Mouse (Mus musculus) lung, postnatal 0 days (tissue): Measurements from ENCODE around the gene Lifr. TPM values are rescaled to one million over a fixed set of nuclear protein-coding genes. Genes with fewer than 3 reads are reported as not detected.

Experiments
- ATAC-seq: fragments of 200-750 bp; cut with Nextera tagmentation; 2 replicates; pipeline ENCODE4 v1.8.0; 2017; ENCODE audit warnings: moderate library complexity
- DNase-seq: peaks from one replicate; pipeline ENCODE4 v3.0.0-alpha.2; 2016; ENCODE audit warnings: low spot score
- H3K27ac ChIP-seq: fragments of 300-500 bp; sonication (generic); 2 replicates; pipeline ENCODE4 v1.5.1; 2014; ENCODE audit warnings: antibody characterized with exemption, mild to moderate bottlenecking, low read length, mixed read lengths
- H3K27me3 ChIP-seq: fragments of 300-500 bp; sonication (generic); replicated peaks from 2 replicates; pipeline ENCODE4 v1.6.1; 2014; ENCODE audit warnings: low read length, mixed read lengths; ENCODE audit not compliant: insufficient read depth
- H3K36me3 ChIP-seq: fragments of 300-500 bp; sonication (generic); 2 replicates; pipeline ENCODE4 v1.6.1; 2014; ENCODE audit warnings: low read length, mixed read lengths; ENCODE audit not compliant: insufficient read depth
- H3K4me1 ChIP-seq: fragments of 300-500 bp; sonication (generic); 2 replicates; pipeline ENCODE4 v1.6.1; 2014; ENCODE audit warnings: antibody characterized with exemption, low read depth, low read length, mixed read lengths; ENCODE audit not compliant: insufficient read depth
- H3K4me2 ChIP-seq: fragments of 300-500 bp; sonication (generic); replicated peaks from 2 replicates; pipeline ENCODE4 v1.6.1; 2014; ENCODE audit warnings: low read depth, mild to moderate bottlenecking, low read length, moderate library complexity, mixed read lengths
- H3K4me3 ChIP-seq: fragments of 300-500 bp; sonication (generic); 2 replicates; pipeline ENCODE4 v1.5.1; 2014; ENCODE audit warnings: low read depth, low read length
- H3K9ac ChIP-seq: fragments of 300-500 bp; sonication (generic); replicated peaks from 2 replicates; pipeline ENCODE4 v1.6.1; 2014; ENCODE audit warnings: low read depth, mild to moderate bottlenecking
- H3K9me3 ChIP-seq: fragments of 300-500 bp; sonication (generic); 2 replicates; pipeline ENCODE4 v1.6.1; 2016; ENCODE audit warnings: low read length, mixed read lengths
- CTCF ChIP-seq: IDR thresholded peaks from 2 replicates; pipeline ENCODE4 v1.5.1; 2016; ENCODE audit warnings: antibody characterized with exemption, mild to moderate bottlenecking
- EP300 ChIP-seq: IDR thresholded peaks from 2 replicates; pipeline ENCODE4 v1.6.1; 2016; ENCODE audit warnings: antibody characterized with exemption, mild to moderate bottlenecking, control low read depth
- WGBS: fragments of 180-500 bp; shearing (Covaris S2); extraction: QIAGEN DNeasy Blood & Tissue Kit; methylation state at CpG from one replicate; pipeline ENCODE4 v1.1.7; 2014; 5-methylcytosine and 5-hydroxymethylcytosine counted together
- polyA plus RNA-seq: library from polyadenylated mRNA; unstranded; fragments of >200 nt; fragmentation: Nextera tagmentation; extraction: Ambion mirVana; gene quantifications from 2 replicates; pipeline ENCODE4 v1.2.1, GENCODE M21; 2015

The Lifr gene
- polyA plus RNA-seq, 1 experiment from 2014 or later = 29.7 TPM

GRCm38 (mm10) chr15:7233393-7234090, 143.1 kb downstream of the Lifr start:
- Histone ChIP-seq H3K4me1 (no peaks in the 10 kb centered on the region), H3K36me3 (no peaks in the 10 kb centered on the region), H3K27ac (no peak overlapping the region), H3K4me2 (no peak overlapping the region), H3K9ac (no peak overlapping the region), H3K9me3 (no peaks in the 10 kb centered on the region), H3K27me3 (no peaks in the 10 kb centered on the region), H3K4me3 (no peak overlapping the region)
- WGBS = 62% methylated on average over 13 of the region's 13 CpGs
- no peak for DNase-seq
- no peak for ATAC-seq
- TF ChIP-seq EP300 (no peak), CTCF (no peak)

- no peak for TF ChIP-seq EP300
- TF ChIP-seq CTCF = no peak
- no peaks in the 10 kb centered on the region for H3K4me1 ChIP-seq
- DNase-seq (no peak), ATAC-seq (no peak)
- no peaks in the 10 kb centered on the region for H3K9me3 ChIP-seq
- H3K36me3 ChIP-seq = no peaks in the 10 kb centered on the region; the same call in 1 of the 2 replicates
- H3K4me2 ChIP-seq = no peak overlapping the region
- no peak overlapping the region for H3K27ac ChIP-seq
- 93% methylated on average over 11 of the region's 11 CpGs for WGBS
- H3K9ac ChIP-seq = no peak overlapping the region
- no peaks in the 10 kb centered on the region for H3K27me3 ChIP-seq
- H3K4me3 ChIP-seq = no peak overlapping the region
These were observed 149.5 kb downstream of the Lifr start for GRCm38 (mm10) chr15:7239904-7240303.

- Histone ChIP-seq H3K27me3 (no peaks in the 10 kb centered on the region), H3K9ac (no peak overlapping the region), H3K4me3 (no peak overlapping the region), H3K9me3 (no peaks in the 10 kb centered on the region), H3K4me1 (no peaks in the 10 kb centered on the region), H3K4me2 (no peak overlapping the region), H3K36me3 (no peaks in the 10 kb centered on the region; the same call in 1 of the 2 replicates), H3K27ac (no peak overlapping the region)
- no peak for DNase-seq
- TF ChIP-seq EP300 = no peak
- TF ChIP-seq CTCF = no peak
- no peak for ATAC-seq
- WGBS = 54% methylated on average over 3 of the region's 3 CpGs
These were observed 150.5 kb downstream of the Lifr start for GRCm38 (mm10) chr15:7240950-7241349.

- TF ChIP-seq CTCF = no peak
- no peak for TF ChIP-seq EP300
- 74% methylated on average over 15 of the region's 15 CpGs for WGBS
- H3K36me3 ChIP-seq = no peaks in the 10 kb centered on the region; the same call in 1 of the 2 replicates
- no peak for ATAC-seq
- no peaks in the 10 kb centered on the region for H3K9me3 ChIP-seq
- no peaks in the 10 kb centered on the region for H3K27me3 ChIP-seq
- H3K4me2 ChIP-seq = no peak overlapping the region
- no peaks in the 10 kb centered on the region for H3K4me1 ChIP-seq
- H3K4me3 ChIP-seq = no peak overlapping the region
- H3K27ac ChIP-seq = no peak overlapping the region
- no peak for DNase-seq
- no peak overlapping the region for H3K9ac ChIP-seq
These were observed 151.9 kb downstream of the Lifr start for GRCm38 (mm10) chr15:7242161-7242850.

Other genes with a start within 250 kb of the Lifr start
- 8.2 and 13.4 TPM in 2 replicates for gene Osmr, start 215.6 kb upstream of the Lifr start, polyA plus RNA-seq